Mouse (Mus musculus) kidney, postnatal 14 days (tissue): ENCODE measurements around the gene Mical1.
A peak's percentile ranks its signal among the peaks of the same experiment; 100 is the strongest.

ENCODE experiments used
- DNase-seq: peaks from one replicate; pipeline ENCODE4 v3.0.0; 2022; ENCODE audit warnings: mixed read lengths

Mical1 gene

DNA sequence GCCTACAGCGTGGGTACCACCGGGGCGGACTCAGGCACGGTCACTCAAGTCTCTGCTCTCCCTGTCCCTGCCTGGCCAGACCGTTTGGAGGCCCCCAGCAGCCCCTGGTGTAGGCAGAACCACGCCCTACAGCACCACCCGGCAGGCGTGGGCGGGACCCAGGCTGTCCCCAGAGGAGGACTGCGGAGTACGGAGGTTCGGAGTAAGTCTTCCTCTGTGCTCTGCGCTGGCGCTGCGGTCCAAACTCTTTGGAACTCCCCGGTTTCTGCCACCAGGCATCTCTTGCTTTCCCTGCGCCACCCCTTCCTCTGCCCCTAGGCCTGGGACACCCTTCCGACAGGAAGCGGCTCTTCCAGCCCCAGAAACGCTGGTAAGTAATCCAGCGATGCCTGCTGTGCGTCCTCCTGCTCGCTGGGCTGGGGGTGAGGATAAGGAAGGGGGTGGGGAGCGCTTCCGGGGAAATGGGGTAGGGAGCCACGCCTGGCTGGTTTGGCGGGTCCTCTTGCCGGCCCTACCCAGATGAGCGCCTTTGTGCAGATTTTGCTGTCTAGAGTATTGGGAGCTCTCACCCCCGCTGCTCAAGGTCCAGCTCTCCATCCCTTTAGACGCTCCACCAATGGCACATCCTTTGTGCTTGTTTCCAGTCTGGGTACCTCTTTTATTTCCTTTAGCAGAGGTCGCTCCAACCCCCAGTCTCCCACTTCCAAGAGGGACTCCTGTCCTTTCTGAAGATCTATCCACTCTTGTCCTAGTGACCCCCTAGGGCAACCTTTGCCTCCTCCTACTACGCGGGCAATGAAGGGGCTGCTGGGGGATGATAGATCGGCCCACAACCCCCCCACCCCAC is at the start of gene Mical1:
Mical1 (plus strand) TSS at position 144 of the 847 bp plus-strand sequence.
- peak; percentile 61 for DNase-seq

DNA sequence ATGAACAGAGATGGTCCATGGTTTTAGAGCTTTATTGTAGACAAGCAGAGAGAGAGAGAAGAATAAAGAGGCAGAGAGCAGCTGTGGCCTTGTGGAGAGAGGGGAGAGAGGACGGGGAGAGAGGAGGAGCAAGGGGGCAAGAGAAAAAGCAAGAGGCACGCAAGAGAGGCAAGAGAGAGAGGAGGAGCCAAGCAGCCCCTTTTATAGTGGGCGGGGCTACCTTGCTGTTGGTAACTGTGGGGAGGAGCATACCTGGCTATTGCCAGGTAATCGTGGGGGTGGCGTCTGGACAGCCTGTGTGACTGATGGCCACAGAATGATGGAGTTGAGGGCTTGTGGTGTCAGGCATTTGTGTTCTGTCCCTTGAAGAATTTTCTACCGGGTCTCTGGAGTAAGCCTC is 49.7 kb upstream of the Mical1 start:
- no peak for DNase-seq

DNA sequence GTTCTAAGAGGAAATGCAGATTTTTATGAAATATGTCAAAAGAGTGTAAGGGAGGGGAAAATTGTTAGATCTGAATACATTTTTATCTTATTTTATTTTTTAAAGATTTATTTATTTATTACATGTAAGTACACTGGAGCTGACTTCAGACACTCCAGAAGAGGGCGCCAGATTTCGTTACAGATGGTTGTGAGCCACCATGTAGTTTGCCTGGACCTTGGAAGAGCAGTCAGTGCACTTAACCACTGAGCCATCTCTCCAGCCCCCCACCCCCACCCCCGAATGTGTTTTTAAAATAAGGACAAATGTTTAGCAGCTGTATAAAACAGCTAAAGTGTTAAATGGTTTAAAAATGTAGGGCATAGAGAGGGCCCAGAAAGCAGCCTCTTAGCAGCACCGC is 41.5 kb upstream of the Mical1 start:
- DNase-seq = peak; percentile 74

DNA sequence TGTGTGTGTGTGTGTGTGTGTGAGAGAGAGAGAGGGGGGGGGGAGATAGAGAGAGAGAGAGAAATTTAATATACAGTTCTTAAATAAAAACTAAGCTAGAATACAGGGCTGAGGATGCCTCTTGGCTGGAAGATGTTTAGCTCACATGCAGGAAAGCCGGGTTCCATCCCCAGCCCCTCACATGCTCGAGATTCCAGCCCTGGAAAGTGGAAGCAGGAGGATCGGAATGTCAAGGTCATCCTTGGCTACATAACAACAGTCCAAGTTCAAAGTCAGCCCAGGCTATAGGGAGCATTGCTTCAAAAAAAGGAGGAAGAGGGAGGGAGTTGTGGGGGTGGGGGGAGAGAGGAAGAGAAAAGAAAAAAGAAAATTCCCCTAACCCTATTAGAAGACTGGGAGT is 41.0 kb upstream of the Mical1 start:
- no peak for DNase-seq

DNA sequence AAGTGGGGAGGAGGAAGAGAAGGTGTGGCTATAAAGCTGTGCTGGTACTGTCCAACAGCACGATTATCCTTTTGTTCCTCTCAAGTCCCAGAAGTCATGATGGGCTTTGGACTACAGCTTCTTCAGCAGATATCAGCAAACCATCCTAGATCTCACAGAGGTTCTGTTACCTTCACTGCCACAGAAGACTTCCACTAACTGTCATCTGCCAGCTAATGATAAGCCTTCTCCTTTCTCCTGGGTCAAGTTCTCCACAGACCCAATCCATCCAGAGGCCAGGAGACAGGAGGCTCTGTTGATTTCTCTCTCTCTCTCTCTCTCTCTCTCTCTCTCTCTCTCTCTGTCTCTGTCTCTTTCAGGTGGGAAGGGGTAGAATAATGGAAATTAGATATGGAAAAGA is 27.9 kb upstream of the Mical1 start:
- DNase-seq = no peak

DNA sequence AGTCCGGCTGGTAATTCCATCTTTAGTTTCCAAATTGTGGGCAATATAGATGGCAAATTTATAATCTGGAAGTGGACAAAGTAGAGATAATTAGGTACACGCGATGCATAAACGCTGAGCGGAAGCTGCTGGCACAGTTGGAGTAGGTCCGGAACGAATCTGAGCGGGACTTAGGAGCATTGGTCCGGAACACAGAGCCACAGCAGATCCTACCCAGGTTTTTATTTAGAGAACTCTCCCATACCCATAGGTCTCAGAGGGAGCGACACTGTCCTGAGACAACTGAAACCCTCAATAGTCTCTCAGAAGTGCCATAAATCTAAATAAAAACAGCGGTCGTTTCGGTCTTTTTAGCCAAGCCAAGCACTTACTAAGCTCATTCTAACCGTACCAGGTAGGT is 26.4 kb upstream of the Mical1 start:
- DNase-seq = peak; percentile 55

DNA sequence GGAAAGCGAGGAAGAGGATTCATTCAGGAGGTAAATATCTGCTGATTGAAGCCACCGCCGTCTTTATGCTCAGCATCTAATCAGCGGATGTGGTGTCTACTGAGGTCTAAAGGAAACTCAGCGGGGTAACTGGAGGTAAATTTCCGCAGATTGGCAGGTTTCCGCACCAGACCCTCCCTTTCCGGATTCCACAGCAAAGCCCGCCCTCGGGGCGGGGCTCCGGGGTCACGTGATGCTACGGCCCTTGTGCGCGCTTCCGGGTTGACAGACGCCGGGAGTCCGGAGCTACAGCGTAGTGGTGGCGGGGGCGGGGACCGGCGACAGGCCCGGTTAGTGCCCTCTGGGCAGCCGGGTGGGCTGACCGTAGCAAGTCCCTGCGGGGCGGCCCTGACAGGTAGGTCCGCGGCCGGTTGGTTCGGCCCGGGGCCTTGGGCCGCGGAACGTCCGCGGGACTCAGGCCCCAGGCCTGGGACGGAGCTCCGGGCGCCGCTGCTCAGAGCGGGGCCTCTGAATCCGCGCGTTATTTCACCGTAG is 25.9 kb upstream of the Mical1 start, which contains the start of gene Zbtb24:
Zbtb24 (plus strand) TSS at position 247 of the 534 bp plus-strand sequence.
- peak; percentile 98 for DNase-seq

DNA sequence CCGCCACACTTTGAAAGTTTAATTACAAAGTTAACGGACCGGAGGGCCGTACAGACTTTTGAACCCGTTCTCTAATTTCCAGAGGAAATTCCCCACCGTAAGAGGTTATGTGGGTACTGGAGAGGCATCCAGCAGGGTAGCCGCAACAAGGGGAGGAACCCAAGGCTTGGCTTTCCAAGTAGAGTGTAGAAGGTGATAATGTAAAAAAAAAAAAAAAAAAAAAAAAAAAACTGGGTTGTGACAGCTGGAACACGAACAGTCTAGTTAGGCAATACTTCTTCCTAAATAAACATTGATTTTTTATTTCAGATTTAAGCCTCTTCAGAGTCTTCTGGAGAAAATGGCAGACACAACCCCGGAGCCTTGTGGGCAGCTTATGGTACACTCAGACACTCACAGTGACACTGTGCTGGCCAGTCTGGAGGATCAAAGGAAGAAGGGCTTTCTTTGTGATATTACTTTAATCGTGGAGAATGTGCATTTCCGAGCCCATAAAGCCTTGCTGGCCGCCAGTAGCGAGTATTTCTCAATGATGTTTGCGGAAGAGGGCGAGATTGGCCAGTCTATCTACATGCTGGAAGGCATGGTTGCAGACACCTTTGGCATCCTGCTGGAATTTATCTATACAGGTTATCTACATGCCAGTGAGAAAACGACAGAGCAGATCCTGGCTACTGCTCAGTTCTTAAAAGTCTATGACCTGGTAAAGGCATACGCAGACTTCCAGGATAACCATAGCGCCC is 25.2 kb upstream of the Mical1 start:
- no peak for DNase-seq

DNA sequence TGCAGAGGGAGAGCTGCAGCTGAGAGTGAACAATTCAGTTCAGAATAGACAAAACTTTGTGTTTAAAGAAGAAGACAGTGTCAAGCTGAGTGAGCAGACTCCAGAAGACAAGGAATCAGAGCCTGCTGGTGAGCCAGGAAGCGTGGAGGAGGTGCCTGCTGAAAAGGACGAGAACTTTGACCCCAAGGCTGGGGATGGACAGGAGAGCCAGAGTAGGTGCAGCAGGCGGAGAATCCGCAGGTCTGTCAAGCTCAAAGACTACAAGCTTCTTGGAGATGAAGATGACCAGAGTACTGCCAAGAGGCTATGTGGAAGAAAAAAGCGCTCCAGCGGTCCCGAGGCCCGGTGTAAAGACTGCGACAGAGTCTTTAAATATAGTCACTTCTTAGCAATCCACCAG is 24.5 kb upstream of the Mical1 start:
- peak; percentile 41 for DNase-seq

DNA sequence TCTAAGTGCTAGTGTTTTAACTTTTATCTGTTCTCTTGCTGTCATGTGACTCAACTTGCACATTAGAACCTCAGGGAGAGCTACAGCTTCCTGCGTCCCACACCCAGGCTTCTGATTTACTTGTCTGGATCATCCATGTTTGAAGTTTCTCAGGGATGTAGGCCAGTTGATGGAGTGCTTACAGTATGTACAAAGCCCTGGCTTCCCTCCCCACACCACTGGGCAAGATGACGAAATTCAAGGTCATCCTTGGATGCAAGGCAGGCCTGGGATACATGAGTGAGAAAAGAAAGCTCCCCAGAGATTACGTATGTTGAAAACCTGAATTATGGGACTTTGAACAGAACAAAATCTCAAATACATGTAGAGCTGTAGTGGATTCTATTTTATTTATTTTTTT is 23.3 kb upstream of the Mical1 start:
- DNase-seq = no peak

DNA sequence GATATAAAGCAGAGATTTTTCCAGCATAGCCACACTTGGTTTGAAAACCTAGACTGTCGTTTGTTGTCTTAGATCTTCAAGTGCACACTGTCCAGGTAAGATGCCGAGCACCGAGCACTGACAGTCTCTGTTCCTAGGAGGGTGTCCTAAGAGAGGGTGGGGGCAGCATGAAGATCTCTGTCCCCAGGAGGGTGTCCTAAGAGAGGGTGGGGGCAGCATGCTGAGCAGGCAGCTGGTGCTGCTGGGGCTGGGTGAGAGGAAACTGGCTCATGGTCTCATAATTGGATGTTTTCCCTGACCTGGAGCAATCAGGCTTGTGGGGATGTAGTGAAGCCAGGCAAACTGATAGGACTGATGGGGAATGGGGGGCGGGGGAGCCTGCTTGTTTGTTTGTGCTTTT is 16.1 kb upstream of the Mical1 start:
- no peak for DNase-seq

DNA sequence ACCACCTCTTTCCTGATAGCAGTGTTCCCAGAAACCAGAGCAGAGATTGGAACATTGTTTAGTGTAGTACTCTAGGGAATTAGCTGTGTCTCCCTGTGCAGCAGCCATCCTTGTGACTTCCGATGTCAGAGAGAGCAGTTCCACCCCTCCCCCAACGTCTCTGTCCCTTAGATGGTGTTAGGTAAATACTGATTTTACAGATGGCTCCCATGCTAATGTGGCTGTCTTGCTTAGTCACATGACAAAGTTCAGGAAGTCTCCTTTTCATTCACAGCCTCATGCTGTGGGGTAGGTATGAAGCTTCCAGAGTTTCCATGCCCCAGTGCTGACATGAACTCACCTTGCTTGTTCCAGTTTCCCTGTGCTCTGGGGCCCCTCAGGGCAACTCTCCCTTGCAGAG is 15.6 kb upstream of the Mical1 start:
- DNase-seq = no peak

DNA sequence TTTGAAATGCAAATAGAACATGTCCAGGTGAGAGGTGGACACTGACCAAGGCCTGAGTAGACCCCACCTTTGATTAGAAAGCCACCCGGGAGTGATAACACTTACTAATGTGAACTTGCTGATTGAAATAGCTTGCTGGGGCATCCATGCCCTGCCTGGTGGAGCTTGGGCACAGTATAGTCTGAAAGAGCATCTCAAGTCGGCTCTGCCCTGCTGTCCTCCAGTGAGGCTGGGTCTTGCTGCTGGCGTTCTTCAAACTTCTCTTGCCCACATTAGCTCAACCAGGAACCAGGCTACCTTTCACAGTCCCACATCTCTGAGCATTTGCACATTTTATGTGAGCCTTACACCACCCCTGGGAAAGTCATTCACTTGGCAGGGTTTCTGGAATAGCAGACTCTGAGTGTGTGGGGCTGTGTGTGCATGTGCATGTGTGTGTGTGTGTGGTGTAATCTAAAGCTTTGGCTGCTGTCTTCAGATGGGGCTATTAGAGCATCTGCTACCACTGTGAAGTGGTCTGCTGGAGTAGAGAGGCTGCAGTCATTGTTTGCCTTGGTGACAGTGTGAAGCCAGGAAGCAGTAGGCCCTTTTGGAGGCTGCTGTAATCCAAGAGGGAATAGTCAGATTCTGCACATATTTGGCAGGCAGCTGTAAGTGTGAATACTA is 14.9 kb upstream of the Mical1 start:
- no peak for DNase-seq

DNA sequence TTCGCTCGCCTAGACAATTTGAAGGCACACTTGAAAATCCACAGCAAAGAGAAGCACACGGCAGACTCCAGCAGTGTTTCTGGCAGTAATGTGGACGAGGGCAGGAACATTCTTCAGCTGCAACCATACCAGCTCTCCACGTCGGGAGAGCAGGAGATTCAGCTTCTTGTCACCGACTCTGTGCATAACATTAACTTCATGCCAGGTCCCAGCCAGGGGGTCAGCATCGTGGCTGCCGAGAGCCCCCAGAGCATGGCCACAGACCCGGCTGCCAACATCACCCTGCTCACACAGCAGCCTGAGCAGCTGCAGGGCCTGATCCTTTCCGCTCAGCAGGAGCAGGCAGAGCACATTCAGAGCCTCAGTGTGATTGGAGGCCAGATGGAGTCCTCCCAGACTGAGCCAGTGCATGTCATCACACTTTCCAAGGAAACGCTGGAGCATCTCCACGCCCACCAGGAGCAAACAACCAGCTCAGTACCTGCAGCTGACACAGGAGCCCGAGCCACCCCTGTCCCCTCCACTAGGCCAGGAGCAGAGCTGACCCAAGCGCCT is 11.6 kb upstream of the Mical1 start:
- DNase-seq = no peak

DNA sequence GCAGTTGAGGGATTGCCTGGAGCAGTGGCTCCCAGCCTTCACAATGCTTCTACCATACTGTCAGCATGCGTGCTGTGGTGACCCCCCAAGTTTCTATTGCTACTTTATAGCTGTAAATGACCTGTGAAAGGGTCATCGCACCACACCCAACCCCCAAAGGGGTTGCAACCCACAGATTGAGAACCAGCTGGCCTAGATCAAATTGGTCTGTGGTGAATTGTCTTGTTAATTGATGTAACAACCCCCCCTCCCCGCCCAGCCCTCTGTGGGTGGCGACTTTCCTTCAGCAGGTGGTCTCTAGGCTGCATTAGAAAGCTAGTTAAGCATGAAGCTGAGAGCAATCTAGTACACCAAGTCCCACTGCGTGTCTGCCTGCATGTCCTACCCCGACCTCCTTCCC is 8.8 kb upstream of the Mical1 start:
- no peak for DNase-seq

DNA sequence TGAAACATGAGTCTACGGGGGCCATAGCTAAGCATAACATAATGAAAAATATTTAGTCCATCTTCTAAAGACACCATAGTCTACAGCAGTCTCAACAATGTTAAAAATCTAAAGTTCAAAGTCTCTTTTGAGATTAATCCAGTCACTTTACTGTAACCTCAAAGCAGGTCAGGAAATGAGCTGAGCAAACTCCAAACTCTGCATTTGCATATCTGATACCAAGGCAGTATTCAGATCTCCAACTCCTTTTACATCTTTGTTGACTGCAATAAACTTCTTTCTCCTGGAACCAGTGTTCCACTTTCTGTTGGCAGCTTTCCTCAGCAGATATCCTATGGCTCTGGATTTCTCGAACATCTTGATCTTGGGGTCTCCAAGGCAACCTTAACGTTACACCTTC is 5.4 kb upstream of the Mical1 start:
- no peak for DNase-seq

DNA sequence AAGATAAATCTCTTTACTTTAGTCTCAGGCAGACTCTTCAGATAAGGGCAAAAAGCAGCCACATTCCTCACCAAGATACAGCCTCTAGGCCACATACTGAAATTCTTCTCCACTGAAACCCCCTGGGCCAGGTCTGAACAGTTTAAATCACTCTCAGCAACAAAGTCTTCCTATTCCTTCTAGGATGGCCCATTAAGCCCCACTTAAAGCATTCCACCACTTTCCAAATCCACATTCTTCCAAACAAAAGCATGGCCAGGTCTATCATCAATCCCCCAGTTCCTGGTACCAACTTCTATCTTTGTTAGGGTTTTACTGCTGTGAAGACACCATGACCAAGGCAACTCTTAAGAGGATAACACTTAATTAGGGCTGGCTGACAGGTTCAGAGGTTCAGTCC is 3.6 kb upstream of the Mical1 start:
- DNase-seq = no peak

DNA sequence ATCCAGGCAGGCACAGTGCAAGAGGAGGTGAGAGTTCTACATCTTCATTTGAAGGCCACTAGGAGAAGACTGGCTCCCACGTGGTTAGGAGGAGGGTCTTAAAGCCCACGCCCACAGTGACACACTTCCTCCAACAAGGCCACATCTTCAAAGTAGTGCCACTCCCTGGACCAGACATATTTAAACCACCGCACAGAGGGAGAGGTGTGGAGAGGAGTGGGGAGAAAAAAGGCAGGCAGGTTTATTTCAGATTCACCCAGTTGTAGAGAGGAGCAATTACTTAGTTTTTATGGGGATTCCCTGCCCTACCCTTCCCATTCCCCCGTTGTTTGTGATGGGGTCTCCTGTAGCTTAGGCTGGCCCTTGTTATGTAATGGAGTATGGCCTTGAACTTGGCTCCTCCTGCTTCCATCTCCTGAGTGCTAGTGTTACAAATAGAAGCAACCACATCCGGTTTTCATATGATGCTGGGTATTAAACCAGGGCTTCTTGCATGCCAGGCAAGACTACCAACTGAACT is 3.1 kb upstream of the Mical1 start:
- DNase-seq = no peak

DNA sequence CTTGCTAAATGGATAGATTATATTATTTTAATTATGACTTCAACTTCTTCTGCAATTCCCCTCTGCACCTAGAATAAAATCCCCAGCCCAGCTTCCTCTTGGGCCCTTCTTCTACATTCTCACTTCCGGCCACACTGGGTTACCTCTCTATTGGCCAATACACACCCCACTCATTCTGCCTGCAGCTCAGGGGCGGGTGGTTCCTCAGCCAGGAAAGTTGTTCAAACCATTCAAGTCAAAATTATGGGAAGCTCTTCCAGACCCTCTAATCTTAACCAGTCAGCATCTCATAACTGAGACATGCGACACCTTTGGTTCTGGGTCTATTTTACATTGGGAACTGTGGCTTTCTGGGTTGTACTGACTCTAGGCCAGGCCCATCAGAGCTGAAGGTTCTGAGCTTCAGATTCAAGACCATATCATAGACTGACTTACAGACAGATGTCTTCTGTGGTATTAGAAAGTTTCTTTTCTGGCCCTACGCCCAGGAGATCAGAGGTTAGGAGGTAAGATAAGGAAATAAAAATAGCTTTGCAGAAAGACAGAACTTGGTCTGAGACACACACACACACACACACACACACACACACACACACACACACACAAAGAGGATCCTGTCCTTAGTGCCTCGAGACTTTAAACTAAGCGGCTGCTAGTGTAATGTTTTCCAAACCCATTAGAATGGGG is 2.2 kb upstream of the Mical1 start:
- peak; percentile 35 for DNase-seq

DNA sequence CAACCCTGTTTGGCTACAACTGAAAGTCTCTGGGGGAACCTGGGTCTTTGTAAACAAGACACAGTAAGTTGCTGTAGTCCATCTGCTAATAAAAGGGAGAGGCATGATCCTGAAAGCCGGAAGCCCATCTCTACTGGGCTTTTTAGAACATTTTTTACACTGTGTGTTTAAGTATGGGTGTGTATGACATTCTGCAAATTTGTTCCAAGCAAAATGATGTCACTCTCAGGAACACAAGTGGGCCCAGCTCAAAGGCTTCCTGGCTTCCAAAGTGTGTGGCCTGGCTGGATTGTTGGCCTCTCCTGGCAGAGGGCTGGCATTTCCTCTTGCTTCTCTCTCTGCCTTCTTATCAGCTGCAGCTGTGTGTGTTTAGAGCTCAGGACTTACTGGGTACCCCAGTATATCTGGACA is 1.1 kb upstream of the Mical1 start:
- DNase-seq = no peak

DNA sequence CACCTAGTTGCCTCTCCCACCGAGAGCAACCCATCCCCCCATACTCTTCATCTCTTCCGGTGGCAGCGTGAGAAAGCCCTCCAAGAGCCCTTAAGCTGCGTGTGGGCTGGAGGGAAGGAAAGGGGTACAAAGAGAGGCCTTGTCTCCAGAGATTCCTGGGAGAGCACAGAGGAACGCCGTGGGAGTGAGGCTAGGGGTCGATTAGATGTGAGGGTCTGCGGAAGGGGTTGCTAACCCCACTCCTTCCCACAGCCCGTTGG is 834 bp downstream of the Mical1 start:
- DNase-seq = no peak
